Mouse (Mus musculus): ENCODE data around the gene Slc25a29. TPM values are rescaled to one million over a fixed set of nuclear protein-coding genes. Genes with fewer than 3 reads are reported as not detected.
"Not testable (repeated sequence)": the region's sequence is repeated elsewhere in the genome, so short reads cannot be mapped to it uniquely, and the experiment has no call there.

Slc25a29 gene
- 1 to 10 TPM; 7.3 to 9.2 TPM for total RNA-seq (2021)
- long read RNA-seq, experiment 1, transcript Slc25a29-201 (4 exons, 1,976 nt): major isoform, 10 of 15 reads
- long read RNA-seq, experiment 1, partial matches to known transcripts: 0 of 15 reads
- long read RNA-seq, experiment 1, other reads (novel, unspliced or antisense): 5 of 15 reads
- long read RNA-seq, experiment 2, transcript Slc25a29-201 (4 exons, 1,976 nt): major isoform, 17 of 19 reads
- long read RNA-seq, experiment 2, partial matches to known transcripts: 0 of 19 reads
- long read RNA-seq, experiment 2, other reads (novel, unspliced or antisense): 2 of 19 reads

DNA sequence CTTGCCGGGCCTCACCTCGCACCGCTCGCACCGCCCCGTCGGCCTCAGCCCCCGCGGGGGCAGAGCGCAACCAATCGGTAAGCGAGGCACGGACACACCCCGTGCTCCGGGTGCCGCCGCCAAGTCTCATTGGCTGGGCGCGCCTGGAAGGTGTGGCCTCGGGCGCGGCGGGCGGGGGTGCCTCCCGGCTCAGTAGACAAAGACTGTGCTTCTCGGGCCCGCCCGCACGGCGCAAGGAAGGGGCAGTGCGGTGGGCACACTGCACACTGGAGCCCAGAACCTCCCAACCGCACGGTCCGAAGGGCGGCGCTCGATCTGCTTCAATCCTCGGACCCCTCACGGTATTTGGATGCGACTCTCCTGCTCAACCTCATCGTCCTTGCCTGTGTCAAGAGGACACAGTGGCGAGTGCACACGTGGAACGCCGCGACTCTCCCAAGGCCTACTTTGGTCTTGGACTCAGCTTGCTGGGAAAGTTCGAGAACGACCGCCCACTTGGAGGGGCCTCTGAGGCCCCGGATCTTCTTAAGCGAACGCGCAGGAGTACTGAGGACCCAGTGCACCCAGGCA is at the start of gene Slc25a29, which contains the start of gene Slc25a47:
Gene Slc25a29 (minus strand): TSS at position 44 of the 570 bp plus-strand sequence.
Gene Slc25a47 (plus strand): TSS at position 207 of the 570 bp plus-strand sequence.
- intact Hi-C loops (cut with DNase I): loop anchor here (1.0 kb wide), 1 partner anchor 40 kb away; no protein-coding TSS in a partner anchor
- DNase-seq: peak; percentile 95 to 97

DNA sequence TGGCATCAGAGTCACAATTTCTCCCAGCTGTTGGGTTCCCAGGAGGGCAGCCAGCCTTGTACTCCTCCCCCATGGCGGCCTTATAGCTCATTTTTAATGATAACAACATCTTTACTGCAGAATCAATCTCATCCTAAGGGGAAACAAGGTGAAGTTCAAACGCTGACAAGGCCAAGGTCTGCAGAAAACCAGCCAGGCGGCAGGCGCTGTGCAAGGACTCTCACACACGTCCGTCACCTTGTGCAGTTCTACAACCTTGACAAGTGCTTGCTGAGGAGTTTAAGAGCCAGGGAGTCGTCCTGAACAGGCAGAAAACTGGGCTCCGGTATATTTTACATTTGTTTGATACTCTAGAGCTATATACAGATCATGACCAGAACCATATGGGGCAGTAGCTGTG is 47.1 kb upstream of the Slc25a29 start:
- no peak for DNase-seq
- intact Hi-C loops (cut with DNase I): no loop called here

DNA sequence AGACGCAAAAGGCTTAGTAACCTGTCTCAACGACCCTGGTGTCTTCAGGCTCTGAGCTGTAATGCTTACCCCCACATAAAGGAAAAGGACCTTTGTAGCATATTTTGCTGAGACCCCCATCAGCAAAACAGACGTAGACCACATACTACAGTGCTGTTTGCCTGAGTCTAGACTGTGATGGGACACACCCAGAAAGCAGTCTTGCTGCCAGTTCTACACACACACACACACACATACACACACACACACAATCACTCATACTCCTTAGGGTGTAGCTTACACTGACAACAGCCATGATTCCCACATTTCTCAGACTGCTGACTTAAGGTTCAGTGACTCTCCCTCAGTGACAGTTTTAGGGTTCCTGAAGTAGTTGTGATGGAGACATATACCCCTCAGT is 45.5 kb upstream of the Slc25a29 start:
- no peak for DNase-seq
- intact Hi-C loops (cut with DNase I): no loop called here

DNA sequence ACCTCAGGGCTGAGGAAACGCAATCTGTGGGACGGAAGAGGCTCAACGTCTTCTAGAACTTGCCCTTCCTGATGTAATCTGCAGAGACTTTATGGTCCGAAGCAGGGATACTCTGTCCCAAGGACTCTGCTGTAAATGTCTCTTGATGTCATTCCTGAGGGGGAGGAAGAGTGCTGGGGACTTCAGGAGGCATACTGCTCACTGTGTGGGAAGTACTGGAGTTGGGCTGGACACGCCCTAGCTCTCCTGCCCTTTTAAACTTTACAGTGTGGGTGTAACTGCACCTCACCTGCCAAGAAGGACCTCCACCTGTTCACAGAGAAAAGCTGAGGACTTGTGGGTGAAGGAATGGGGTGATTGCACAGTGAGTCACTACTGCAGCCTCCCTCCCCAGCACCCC is 44.9 kb upstream of the Slc25a29 start:
- intact Hi-C loops (cut with DNase I): no loop called here
- DNase-seq: no peak

DNA sequence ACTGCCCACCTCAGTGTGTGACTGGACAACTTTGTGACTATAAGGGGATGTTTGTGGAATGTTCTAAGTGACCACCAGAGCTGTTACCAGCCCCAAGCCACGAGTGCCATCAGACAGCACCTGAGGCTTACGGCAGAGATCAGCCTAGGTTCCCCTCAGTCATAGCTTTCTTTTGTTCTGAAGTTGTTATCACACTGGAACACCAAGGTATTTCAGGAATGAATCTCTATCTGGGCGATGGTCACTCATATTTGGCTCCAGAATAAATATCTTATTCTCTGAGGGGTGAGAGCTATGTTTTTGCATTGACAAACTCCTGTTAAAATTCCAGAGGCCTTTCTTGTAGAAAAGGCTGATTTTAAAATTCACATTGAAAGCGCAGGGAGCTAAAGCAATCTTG is 43.5 kb upstream of the Slc25a29 start:
- DNase-seq: no peak
- intact Hi-C loops (cut with DNase I): no loop called here

DNA sequence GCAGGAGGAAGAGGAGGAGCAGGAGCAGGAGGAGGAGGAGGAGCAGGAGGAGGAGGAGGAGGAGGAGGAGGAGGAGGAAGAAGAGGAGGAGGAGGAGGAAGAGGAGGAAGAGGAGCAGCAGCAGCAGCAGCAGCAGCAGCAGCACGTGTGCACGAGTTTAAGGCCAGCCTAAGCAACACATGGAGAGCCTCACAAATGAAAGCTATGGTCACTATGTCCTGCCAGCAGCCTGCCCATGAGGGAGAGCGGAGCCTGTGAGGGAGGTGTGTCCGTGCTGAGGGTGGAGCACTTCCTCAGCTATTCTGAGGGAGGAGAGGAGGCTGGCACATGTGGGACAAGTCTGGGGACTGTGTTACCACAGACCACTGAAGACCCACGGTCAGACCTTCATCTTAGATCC is 37.4 kb upstream of the Slc25a29 start:
- DNase-seq: no peak
- intact Hi-C loops (cut with DNase I): no loop called here

DNA sequence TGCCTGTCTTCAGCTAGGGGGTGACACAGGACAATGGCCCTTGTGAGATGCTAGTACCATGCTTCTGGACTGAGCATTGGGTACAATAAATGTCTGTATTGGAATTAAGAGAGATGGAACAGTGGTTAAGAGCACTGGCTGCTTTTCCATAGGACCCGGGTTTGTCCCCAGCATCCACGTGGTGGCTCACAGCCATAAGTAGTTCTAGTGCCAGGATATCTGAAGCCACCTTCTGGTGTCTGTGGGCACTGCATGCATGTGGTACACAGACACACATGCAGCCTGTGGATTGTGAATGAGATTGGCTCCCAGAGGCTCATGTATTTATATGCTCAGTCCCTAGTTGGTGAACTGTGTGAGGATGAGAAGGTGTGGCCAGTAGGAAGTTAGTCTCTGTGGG is 33.9 kb upstream of the Slc25a29 start:
- intact Hi-C loops (cut with DNase I): no loop called here
- DNase-seq: no peak

DNA sequence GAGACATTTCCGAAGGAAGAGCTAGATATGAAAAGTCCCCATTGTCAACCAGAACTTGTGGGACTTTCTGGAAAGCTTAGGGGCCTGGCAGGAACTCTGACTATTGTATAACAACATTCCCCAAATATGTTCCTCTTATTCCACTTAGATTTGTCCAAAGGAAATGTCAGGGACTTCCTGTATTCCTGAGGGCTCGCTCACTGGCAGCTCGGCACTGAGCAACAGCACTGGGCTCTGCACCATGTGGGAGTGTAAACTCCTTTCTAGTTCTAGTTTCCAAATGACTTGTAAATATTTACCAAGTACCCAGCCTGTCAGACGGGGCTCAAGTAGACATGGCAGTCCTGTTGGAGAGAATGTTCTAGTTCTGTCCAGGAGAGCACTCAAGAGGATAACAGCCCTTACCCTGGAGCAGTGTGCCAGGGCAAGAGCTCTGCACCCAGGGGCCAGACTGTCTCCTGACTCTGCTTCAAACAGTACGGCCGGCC is 29.4 kb upstream of the Slc25a29 start:
- DNase-seq: no peak
- intact Hi-C loops (cut with DNase I): no loop called here

DNA sequence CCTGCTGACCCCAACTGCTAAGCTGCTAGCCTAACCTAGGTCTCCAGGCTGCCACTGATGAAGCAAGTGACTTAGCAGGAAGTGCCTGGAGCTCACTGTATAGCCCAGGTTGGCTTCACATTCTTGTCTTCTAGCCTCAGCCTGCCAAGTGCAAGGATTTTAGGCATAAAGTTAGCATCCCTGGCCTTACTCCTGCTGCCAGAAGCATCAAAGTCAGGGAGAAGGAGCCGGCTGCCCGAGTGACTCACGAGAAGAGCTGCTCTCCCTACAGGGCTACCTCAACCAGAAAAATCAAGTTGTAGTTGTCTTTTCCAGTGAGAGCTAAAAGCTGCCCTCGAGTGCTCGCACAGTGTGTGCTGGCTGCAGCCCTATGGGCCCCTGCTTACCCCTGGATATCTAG is 22.8 kb upstream of the Slc25a29 start:
- DNase-seq: no peak
- intact Hi-C loops (cut with DNase I): no loop called here

DNA sequence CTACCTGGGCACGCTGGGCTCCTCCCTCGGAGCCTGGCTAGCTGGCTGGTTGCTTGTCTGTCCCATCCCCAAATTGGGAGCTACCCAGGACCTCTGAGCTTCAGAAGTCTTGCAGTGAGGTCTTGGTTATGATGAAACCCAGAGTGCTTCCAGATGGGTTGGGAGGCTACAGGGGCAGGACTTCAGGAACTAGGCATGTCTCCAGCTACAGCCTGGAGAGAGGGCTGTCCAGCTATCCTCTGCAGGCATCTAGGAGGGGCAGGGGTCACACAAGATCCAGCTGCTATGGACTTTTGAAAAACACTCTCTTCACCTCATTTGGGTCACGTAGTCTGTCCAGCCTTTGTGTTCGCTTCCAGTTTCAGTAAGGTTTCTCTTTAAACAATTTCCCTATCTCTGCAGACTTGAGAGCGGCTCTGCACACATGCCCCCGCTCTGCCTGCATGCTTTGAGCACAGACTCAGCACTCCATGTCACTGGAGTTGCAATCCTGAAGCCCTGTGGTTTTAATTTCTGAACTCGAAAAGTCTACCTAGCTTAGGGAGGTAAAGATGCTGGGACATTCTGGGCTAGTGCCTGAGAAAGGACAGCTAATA is 22.0 kb upstream of the Slc25a29 start:
- intact Hi-C loops (cut with DNase I): no loop called here
- DNase-seq: no peak

DNA sequence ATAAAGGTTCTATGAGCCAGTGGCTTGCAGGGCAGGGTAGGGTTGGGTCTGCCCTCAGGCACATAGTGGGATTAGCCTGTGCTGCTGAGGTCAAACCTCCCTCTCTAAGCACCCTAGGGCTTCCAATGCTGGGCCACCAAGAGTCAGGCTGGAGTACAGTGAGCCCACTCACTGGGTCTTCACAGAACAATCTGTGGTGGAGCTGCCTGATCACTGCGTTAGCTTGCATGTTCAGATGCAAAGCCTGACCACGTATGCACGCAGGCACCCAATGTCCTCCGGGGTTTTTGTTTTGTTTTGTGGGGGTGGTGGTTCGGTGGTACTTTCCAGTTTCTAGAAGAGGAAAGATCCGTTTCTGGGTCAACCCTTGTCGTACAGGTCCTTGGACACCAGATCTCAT is 21.4 kb upstream of the Slc25a29 start:
- DNase-seq: no peak
- intact Hi-C loops (cut with DNase I): no loop called here

DNA sequence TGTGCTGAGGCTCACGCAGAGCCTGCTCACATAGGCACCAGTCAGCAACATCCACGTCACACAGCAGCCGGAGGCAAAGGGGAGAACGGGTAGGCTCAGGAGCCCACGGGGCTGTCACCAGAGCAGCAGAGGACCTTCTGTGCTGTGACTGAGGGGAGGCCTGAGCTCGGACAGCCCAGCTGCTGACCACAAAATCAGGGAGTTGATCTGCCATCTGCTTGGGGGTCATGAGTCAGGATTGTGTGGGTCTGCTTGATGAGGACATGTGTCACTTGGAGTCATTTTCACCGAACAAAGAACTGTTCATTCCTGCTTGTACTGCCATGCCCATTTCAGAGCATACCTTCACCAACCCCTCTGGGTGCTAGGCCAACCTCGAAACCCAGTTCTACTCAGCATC is 20.5 kb upstream of the Slc25a29 start:
- intact Hi-C loops (cut with DNase I): no loop called here
- no peak for DNase-seq

DNA sequence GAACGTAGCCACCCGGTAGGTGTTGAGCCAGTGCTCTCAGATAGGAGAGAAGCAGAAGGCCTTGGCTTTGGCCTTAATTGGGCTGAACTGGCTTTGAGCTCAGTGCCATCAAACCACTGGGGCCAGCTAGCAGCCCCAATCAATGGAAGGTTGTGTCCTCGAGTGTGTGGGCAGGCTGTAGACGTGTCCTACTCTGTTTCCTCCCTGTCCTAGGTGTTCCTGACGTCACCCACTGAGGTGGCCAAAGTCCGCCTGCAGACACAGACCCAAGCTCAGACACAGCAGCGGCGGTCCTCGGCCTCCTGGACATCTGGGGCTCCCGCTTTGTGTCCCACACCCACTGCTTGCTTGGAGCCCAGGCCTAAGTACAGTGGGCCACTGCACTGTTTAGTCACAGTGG is 19.4 kb upstream of the Slc25a29 start:
- intact Hi-C loops (cut with DNase I): no loop called here
- DNase-seq: no peak

DNA sequence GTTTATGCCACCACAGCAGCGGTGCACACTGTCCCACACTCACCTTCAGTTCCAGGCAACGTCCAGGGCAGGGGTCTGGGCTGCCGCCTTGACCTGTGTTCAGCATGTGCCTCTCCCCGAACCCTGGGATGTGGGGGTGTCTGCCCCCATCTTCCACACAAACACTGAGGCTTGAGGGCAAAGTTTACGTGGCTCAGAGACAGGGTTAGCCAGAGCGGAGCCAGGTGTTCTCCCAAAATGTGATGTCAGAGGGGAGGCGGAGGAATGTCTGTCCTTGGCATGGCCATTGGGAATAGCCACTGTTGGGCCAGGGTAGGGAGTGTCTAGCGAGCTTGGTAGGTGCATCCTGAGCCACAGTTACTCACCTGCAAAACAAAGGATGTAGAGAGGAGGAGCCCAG is 17.1 kb upstream of the Slc25a29 start:
- no peak for DNase-seq
- intact Hi-C loops (cut with DNase I): no loop called here

DNA sequence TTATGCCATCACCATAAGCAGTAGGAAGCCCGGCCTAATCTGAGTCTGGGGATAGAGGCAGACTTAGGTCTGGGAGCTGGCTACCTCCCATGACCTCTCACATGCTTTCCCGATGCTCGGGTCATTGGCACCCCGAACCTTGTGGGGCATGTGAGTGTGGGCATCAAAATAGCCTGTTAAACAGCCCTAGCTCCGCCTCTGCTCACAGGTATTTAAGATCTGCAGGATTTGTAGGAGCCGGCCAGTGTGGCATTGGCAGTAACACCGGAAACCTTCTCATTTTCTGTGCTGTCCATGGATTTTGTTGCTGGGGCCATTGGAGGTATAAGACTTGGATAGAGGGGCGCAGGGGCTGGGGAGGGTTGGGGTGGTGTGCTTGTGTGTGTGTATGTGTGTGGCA is 15.2 kb upstream of the Slc25a29 start:
- DNase-seq: no peak
- intact Hi-C loops (cut with DNase I): no loop called here

DNA sequence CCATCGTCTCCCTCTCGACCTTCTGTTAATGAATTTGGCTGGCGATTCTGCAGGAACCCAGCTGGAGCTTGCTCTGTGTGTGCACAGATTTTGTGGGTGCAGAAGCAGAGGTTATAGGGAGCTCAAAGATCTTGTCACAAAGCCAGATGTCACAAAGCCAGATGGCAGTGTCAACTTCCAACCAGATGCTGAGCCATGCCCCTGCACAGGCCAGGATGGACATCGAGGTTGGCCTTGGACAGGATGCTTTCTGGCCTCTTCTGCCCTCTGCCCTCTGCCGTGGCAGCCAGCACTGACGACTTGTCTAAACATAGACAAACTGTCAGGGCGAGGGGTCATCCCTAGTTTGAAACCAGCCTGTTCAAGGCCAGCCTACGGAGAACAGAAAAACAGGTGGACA is 14.4 kb upstream of the Slc25a29 start:
- DNase-seq: no peak
- intact Hi-C loops (cut with DNase I): no loop called here

DNA sequence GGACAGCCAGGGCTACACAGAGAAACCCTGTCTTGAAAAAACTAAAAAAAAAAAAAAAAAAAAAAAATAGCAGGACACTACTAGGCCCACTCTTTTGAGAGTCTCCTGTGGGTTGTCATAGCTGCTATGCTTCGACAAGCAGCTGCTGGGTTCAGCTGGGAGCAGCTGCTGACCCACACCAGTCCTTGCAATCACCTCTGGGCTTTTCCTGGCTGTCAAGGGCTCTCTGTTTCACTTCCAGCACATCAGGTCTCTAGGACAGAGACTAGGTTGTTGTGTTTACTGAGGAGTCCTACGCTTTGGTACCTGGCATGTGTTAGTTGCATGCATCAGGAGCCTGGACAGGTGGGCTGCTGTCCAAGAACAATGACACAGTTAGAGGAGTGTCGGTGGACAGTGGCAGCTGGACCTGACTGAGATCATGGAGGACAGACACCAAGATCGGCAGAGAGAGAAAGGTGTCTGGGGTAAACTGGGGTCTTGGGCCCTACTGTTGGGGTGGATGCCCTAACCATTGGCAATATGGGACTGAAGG is 13.9 kb upstream of the Slc25a29 start:
- DNase-seq: no peak
- intact Hi-C loops (cut with DNase I): no loop called here

DNA sequence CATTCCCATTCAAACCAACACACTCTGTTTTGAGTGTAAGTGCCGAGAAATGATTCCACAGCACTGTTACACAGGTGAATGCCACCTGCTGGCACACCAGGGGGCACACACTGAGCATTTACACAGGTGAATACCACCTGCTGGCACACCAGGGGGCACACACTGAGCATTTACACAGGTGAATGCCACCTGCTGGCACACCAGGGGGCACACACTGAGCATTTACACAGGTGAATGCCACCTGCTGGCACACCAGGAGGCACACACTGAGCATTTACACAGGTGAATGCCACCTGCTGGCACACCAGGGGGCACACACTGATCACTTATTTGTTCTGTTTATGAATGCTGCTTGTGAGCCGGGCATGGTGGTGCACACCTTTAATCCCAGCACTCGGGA is 12.3 kb upstream of the Slc25a29 start:
- DNase-seq; intact Hi-C loops (cut with DNase I): not testable (repeated sequence)

DNA sequence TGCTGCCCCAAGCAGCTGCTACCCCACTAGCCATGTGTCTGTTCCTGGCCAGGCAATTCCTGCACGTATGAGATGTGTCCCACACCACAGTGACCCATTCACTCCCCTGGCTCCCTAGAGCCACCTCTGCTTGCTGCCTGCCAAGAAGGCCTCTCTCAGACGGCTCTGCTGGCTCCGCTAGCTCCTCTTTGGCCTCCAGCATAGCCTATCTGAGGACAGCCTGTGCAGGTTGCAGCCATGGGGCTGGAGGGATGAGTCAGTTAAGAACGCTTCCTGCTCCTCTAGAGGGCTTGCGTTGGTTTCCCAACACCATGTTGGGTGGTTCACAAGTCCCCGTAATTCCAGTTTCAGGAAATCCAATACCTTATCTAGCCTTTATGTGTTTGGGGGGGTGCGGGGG is 7.0 kb upstream of the Slc25a29 start:
- intact Hi-C loops (cut with DNase I): no loop called here

DNA sequence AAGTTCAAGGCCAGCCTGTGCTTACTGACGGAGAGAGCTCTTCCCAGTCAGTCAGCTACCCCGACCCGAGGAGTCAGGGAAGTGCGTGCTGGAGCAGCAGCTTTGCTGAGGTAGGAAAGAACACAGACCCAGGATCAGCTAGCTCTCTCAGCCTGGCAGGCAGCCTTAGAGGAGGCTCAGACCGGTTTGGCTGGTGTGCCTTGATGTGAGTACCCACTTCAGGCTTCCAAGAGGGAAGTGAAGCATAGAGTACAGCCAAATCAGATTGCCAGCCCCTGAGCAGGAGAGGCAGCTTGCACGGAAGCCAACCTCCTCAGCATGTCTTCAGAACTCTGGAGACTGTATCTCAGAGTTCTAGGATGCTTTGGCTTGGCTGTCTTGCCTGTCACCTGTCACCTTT is 5.5 kb upstream of the Slc25a29 start:
- intact Hi-C loops (cut with DNase I): no loop called here
- no peak for DNase-seq

More for the DNA sequence above, 7.0 kb upstream of the Slc25a29 start:
- no peak for DNase-seq

DNA sequence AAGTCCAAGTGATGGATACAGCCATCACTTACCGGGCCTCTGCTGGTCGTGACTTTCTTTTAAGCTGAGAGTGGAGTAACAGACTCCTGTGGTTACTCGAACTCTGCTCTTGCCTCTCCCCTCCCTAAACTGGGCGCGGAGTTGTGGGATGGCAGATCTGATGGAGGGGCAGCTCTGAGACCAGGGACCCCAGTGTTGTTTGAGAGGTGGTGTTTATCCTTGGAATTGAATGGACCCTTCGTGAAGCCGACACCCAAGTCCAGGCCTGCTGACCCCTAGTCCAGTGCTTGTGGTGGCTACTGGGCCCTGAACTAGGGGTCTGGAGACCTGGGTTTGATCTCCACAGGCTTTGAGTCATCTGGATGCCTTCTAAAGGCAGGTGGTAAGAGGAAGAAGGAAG is 1.0 kb upstream of the Slc25a29 start:
- intact Hi-C loops (cut with DNase I): no loop called here
- peak in 1 of 2 experiments; percentile 3 for DNase-seq
